Mouse (Mus musculus) midbrain, embryonic 11.5 days (tissue): ENCODE data around the gene Ces2g. TPM values are rescaled to one million over a fixed set of nuclear protein-coding genes. Genes with fewer than 3 reads are reported as not detected.

Experiments used
- ATAC-seq: fragments of 200-750 bp; cut with Nextera tagmentation; 2 replicates; pipeline ENCODE4 v1.8.0; 2017; ENCODE audit warnings: moderate TSS enrichment, moderate library complexity; ENCODE audit not compliant: low FRiP score
- DNase-seq: peaks from one replicate; pipeline ENCODE4 v3.0.0; 2015; ENCODE audit warnings: low spot score; ENCODE audit errors: missing footprints
- H3K27ac ChIP-seq: fragments of 300-500 bp; sonication (generic); 2 replicates; pipeline ENCODE4 v1.5.1; 2014; ENCODE audit warnings: low read depth, low read length
- H3K27me3 ChIP-seq: fragments of 300-500 bp; sonication (generic); 2 replicates; pipeline ENCODE4 v1.6.1; 2014; ENCODE audit warnings: mild to moderate bottlenecking, low read length, moderate library complexity, mixed read lengths; ENCODE audit not compliant: control insufficient read depth, insufficient read depth
- H3K36me3 ChIP-seq: fragments of 300-500 bp; sonication (generic); 2 replicates; pipeline ENCODE4 v1.6.1; 2014; ENCODE audit warnings: mild to moderate bottlenecking, low read length, moderate library complexity, mixed read lengths; ENCODE audit not compliant: control insufficient read depth, insufficient read depth
- H3K4me1 ChIP-seq: fragments of 300-500 bp; sonication (generic); 2 replicates; pipeline ENCODE4 v1.6.1; 2014; ENCODE audit warnings: low read length; ENCODE audit not compliant: control insufficient read depth, insufficient read depth
- H3K4me2 ChIP-seq: fragments of 300-500 bp; sonication (generic); 2 replicates; pipeline ENCODE4 v1.6.1; 2014; ENCODE audit warnings: mild to moderate bottlenecking, moderate library complexity
- H3K4me3 ChIP-seq: fragments of 300-500 bp; sonication (generic); 2 replicates; pipeline ENCODE4 v1.5.1; 2014; ENCODE audit warnings: low read depth, low read length
- H3K9ac ChIP-seq: fragments of 300-500 bp; sonication (generic); 2 replicates; pipeline ENCODE4 v1.6.1; 2014; ENCODE audit warnings: low read length
- H3K9me3 ChIP-seq: fragments of 300-500 bp; sonication (generic); 2 replicates; pipeline ENCODE4 v1.6.1; 2016; ENCODE audit warnings: low read length; ENCODE audit not compliant: control insufficient read depth
- WGBS: fragments of 180-500 bp; shearing (Covaris S2); extraction: QIAGEN DNeasy Blood & Tissue Kit; methylation state at CpG from one replicate; pipeline ENCODE4 v1.1.7; 2014; 5-methylcytosine and 5-hydroxymethylcytosine counted together
- polyA plus RNA-seq: library from polyadenylated mRNA; unstranded; fragments of >200 nt; fragmentation: Nextera tagmentation; extraction: Ambion mirVana; gene quantifications from 2 replicates; pipeline ENCODE4 v1.2.1, GENCODE M21; 2014

Gene Ces2g
- polyA plus RNA-seq, result 0.05 TPM in 1 of 2 replicates, not detected in the other

- WGBS, result 74% methylated on average over 5 of the region's 5 CpGs
- H3K4me2 ChIP-seq, result no peak within 1 kb of the TSS
- H3K27ac ChIP-seq, result no peak within 1 kb of the TSS
- no peaks in the 10 kb centered on the region for H3K9me3 ChIP-seq
- H3K4me1 ChIP-seq, result no peaks in the 10 kb centered on the region
- no peaks in the 10 kb centered on the region for H3K27me3 ChIP-seq
- H3K36me3 ChIP-seq, result no peaks in the 10 kb centered on the region
- H3K9ac ChIP-seq, result no peak within 1 kb of the TSS
- no peak for ATAC-seq
- DNase-seq, result no peak
- H3K4me3 ChIP-seq, result no peak within 1 kb of the TSS
Observed at GRCm38 (mm10) chr8:104961537-104961961, at the start of gene Ces2g. TSS of gene Ces2g (plus strand) at chr8:104961718.

- no peak within 1 kb of the TSS for H3K4me3 ChIP-seq
- ATAC-seq, result no peak
- no peak within 1 kb of the TSS for H3K4me2 ChIP-seq
- DNase-seq, result no peak
- WGBS, result 72% methylated on average over 5 of the region's 5 CpGs
- no peaks in the 10 kb centered on the region for H3K36me3 ChIP-seq
- H3K27ac ChIP-seq, result no peak within 1 kb of the TSS
- no peaks in the 10 kb centered on the region for H3K27me3 ChIP-seq
- H3K9ac ChIP-seq, result no peak within 1 kb of the TSS
- H3K9me3 ChIP-seq, result no peaks in the 10 kb centered on the region
- no peaks in the 10 kb centered on the region for H3K4me1 ChIP-seq
Observed at GRCm38 (mm10) chr8:104925972-104926596, 35.4 kb upstream of the Ces2g start, which contains the start of gene Ces2e. TSS of gene Ces2e (plus strand) at chr8:104926260.

DNA sequence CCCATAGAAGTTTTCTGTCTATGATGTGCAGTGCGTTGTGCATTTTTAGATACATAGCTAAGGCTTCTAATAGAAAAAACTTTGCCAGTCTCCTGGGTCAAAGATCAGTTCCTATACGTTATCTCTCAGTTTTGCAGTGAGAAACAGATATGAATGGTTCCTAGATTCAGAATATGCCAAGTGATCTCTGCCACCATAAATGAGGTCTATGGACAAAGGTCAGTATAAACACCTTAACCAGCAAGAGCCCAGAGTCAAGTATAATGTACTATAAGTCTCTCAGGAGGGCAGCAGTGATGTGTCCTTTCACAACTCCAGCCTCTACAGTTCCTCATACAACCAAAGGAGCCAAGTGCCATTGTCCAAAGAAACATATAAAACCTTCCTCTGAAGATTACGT lies 34.2 kb upstream of the Ces2g start:
- Histone ChIP-seq H3K4me2 (no peak overlapping the region), H3K27me3 (no peaks in the 10 kb centered on the region), H3K4me1 (no peaks in the 10 kb centered on the region), H3K4me3 (no peak overlapping the region), H3K36me3 (no peaks in the 10 kb centered on the region), H3K9ac (no peak overlapping the region), H3K9me3 (no peaks in the 10 kb centered on the region), H3K27ac (no peak overlapping the region)
- DNase-seq, result no peak
- ATAC-seq, result no peak
- 79% methylated on average over 3 of the region's 3 CpGs for WGBS

DNA sequence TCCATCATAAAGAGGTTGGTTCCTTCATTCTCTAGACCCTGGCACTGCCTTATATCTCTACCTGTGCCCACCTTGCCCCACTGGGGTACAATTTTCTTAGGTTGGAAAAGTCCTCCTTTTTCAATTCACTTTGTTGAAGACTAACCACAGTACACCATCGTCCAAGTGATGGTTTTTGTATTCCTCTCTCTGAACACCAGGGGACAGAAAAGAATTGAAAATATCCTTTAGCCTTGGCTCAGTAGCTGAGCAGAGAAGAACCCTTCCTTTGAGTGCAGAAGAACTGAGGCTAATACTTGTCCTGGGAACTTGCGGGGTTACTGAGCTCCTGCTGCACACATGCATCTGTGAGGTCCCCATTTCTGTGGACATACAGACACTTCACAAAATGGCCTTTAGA lies 16.9 kb upstream of the Ces2g start:
- DNase-seq (no peak), ATAC-seq (no peak)
- H3K9ac ChIP-seq, result no peak overlapping the region
- H3K4me3 ChIP-seq, result no peak overlapping the region
- no peak overlapping the region for H3K27ac ChIP-seq
- H3K9me3 ChIP-seq, result no peaks in the 10 kb centered on the region
- no peak overlapping the region for H3K4me2 ChIP-seq
- 68% methylated on average over 2 of the region's 2 CpGs for WGBS
- no peaks in the 10 kb centered on the region for H3K36me3 ChIP-seq
- H3K4me1 ChIP-seq, result no peaks in the 10 kb centered on the region
- no peaks in the 10 kb centered on the region for H3K27me3 ChIP-seq

GRCm38 (mm10) chr8:104947056-104947455 lies 14.5 kb upstream of the Ces2g start, which contains the start of gene Ces2f:
TSS of gene Ces2f (plus strand) at chr8:104947356.
- H3K4me1 ChIP-seq, result no peaks in the 10 kb centered on the region
- no peak within 1 kb of the TSS for H3K4me2 ChIP-seq
- H3K27me3 ChIP-seq, result no peaks in the 10 kb centered on the region
- 89% methylated on average over 4 of the region's 4 CpGs for WGBS
- H3K4me3 ChIP-seq, result no peak within 1 kb of the TSS
- no peaks in the 10 kb centered on the region for H3K9me3 ChIP-seq
- ATAC-seq (no peak), DNase-seq (no peak)
- H3K27ac ChIP-seq, result no peak within 1 kb of the TSS
- no peak within 1 kb of the TSS for H3K9ac ChIP-seq
- H3K36me3 ChIP-seq, result no peaks in the 10 kb centered on the region

DNA sequence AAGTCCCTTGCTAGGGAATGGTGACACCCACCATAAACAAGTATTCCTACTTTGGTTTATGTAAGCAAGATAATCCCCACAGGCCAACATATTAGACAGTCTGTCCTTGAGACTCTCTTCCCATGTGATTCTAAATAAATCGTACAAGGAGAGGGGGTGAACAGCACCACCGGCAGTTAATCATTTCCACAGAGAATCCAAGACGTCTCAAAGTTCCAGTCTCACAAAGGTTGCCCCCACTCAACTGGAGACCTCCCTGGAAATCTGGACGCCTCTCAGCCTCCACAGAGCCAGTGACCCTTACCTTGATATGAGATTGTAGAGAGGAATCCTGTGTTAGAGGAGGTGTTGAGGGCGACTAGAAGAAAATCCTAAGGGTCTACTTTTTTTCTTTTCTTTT lies 12.5 kb upstream of the Ces2g start:
- H3K27ac ChIP-seq, result no peak overlapping the region
- no peaks in the 10 kb centered on the region for H3K4me1 ChIP-seq
- no peaks in the 10 kb centered on the region for H3K36me3 ChIP-seq
- H3K4me2 ChIP-seq, result no peak overlapping the region
- no peak overlapping the region for H3K4me3 ChIP-seq
- H3K9ac ChIP-seq, result no peak overlapping the region
- H3K9me3 ChIP-seq, result no peaks in the 10 kb centered on the region
- WGBS, result 79% methylated on average over 5 of the region's 5 CpGs
- ATAC-seq, result no peak
- no peaks in the 10 kb centered on the region for H3K27me3 ChIP-seq
- DNase-seq, result no peak

DNA sequence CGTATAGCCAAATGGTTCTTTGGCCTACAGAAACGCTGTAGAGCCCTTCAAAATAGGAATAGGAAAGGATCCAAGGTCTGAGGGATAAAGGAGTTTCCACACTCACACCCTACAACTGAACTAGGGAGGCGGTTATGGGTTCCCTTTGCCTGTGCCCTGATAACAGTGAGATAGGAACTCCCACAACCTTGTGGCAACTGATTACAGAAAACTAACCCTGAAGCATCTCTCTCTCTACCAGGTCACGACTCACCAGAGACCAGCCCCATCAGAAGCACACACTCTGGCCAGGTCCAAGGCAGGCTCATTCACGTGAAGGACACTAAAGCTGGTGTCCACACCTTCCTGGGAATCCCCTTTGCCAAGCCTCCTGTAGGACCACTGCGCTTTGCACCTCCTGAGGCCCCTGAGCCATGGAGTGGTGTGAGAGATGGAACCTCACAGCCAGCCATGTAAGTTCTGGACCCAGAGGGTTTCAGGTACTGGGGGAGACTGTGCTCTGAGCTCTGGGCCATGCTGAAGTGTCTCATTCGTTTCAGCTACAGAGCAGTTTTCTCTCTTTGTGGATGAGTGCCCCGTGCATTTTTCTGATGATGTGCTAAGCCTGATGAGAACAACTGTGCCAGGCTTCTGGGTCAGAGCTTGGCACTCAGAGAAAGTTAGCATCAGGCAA lies 847 bp downstream of the Ces2g start:
- H3K27ac ChIP-seq, result no peak overlapping the region
- no peak for ATAC-seq
- no peak for DNase-seq
- no peak overlapping the region for H3K4me2 ChIP-seq
- H3K4me3 ChIP-seq, result no peak overlapping the region
- no peak overlapping the region for H3K9ac ChIP-seq
- 72% methylated on average over 8 of the region's 8 CpGs for WGBS
- H3K36me3 ChIP-seq, result no peaks in the 10 kb centered on the region
- no peaks in the 10 kb centered on the region for H3K4me1 ChIP-seq
- H3K9me3 ChIP-seq, result no peaks in the 10 kb centered on the region
- no peaks in the 10 kb centered on the region for H3K27me3 ChIP-seq

DNA sequence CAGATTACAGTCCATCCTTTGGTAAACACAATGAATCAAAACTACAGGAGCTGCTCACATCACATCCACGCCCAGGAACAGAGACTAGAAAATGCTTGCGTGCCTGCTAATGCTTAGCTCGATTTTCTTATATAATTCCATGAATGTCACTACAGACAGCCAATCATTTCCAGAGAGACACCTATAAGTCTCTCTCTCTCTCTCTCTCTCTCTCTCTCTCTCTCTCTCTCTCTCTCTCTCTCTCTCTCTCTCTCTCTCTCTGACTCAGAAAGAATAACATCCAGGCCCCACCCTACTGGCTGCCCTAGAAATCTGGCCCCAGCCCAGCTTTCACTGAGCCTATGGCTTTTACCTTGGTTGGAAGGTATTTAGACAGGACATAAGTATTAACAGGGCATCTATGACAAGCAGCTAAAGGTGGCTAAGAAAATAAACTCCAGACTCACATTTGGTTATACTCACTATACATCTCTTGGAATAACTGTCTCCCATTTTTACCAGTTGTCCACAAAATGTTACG lies 1.9 kb downstream of the Ces2g start:
- H3K9me3 ChIP-seq, result no peaks in the 10 kb centered on the region
- H3K4me3 ChIP-seq, result no peak overlapping the region
- DNase-seq (no peak), ATAC-seq (no peak)
- no peaks in the 10 kb centered on the region for H3K4me1 ChIP-seq
- no peak overlapping the region for H3K4me2 ChIP-seq
- H3K27ac ChIP-seq, result no peak overlapping the region
- no peaks in the 10 kb centered on the region for H3K36me3 ChIP-seq
- H3K9ac ChIP-seq, result no peak overlapping the region
- H3K27me3 ChIP-seq, result no peaks in the 10 kb centered on the region
- 85% methylated on average over 4 of the region's 4 CpGs for WGBS

GRCm38 (mm10) chr8:104984126-104984525 lies 22.6 kb downstream of the Ces2g start:
- Histone ChIP-seq H3K9ac (no peak overlapping the region), H3K27me3 (no peaks in the 10 kb centered on the region), H3K4me2 (no peak overlapping the region), H3K27ac (no peak overlapping the region), H3K36me3 (no peaks in the 10 kb centered on the region), H3K4me3 (no peak overlapping the region), H3K9me3 (peaks cover 8% of the 10 kb centered on the region; the same call in 1 of the 2 replicates), H3K4me1 (no peaks in the 10 kb centered on the region)
- WGBS, result 92% methylated on average over 5 of the region's 5 CpGs
- ATAC-seq, result no peak
- DNase-seq, result no peak
